Mouse (Mus musculus) ES-Bruce4 (cell line): ENCODE results near the gene Dlst.

Experiments
- CTCF ChIP-seq: IDR thresholded peaks from one replicate; pipeline ENCODE4 v1.8.1; 2011; ENCODE audit warnings: low read depth, low read length
- EP300 ChIP-seq: IDR thresholded peaks from 2 replicates; pipeline ENCODE4 v1.6.1; 2011; ENCODE audit warnings: low read depth, low read length; ENCODE audit not compliant: insufficient read depth
- POLR2A ChIP-seq: IDR thresholded peaks from one replicate; pipeline ENCODE4 v1.8.1; 2011; ENCODE audit warnings: low read length; ENCODE audit not compliant: insufficient read depth

DNA sequence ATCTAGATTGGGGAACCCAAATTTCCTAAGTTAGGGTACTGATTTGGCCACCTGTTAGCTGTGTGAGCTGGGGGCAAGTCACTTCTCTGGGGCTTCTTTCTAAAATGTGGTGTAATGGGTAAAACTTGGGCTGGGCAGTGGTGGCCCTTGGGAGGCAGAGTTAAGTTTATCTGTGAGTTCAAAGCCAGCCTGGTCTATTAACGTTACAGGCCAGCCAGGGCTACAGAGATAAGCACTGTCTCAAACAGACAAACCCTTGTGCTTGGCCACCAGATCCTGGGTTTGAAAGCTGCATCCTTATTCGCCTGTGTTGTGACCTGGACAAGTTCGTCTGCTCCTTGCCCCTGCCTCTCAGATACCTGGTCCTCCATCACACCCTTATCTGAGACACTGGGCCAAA, 19.4 kb upstream of the Dlst start:
- TF ChIP-seq POLR2A (no peak), CTCF (no peak), EP300 (no peak)
